Mouse (Mus musculus): ENCODE data around the gene Gm18596. TPM values are rescaled to one million over a fixed set of nuclear protein-coding genes. Genes with fewer than 3 reads are reported as not detected.

Gm18596 gene
- polyA plus RNA-seq (2015; fragmentation: Nextera tagmentation; extraction: Ambion mirVana), result not detected in 2 replicates

GRCm38 (mm10) chr10:77741924-77742688 is at the start of gene Gm18596:
Gm18596 (minus strand) TSS chr10:77742638.

GRCm38 (mm10) chr10:77787876-77788275 is 45.4 kb upstream of the Gm18596 start, which contains the start of gene Gm7137:
Gm7137 (minus strand) TSS chr10:77788200.

GRCm38 (mm10) chr10:77782442-77782841 is 40.0 kb upstream of the Gm18596 start, which contains the start of gene Gm3250:
Gm3250 (minus strand) TSS chr10:77782542.

GRCm38 (mm10) chr10:77776844-77777243 is 34.4 kb upstream of the Gm18596 start, which contains the start of gene Gm7138:
Gm7138 (minus strand) TSS chr10:77776944.

GRCm38 (mm10) chr10:77771225-77771624 is 28.8 kb upstream of the Gm18596 start, which contains the start of gene Gm3238:
Gm3238 (minus strand) TSS chr10:77771325.

GRCm38 (mm10) chr10:77759582-77759981 is 17.1 kb upstream of the Gm18596 start, which contains the start of gene Gm3233:
Gm3233 (minus strand) TSS chr10:77759682.

GRCm38 (mm10) chr10:77751254-77751653 is 8.8 kb upstream of the Gm18596 start, which contains the start of gene Gm9736:
Gm9736 (minus strand) TSS chr10:77751354.

GRCm38 (mm10) chr10:77726186-77726585 is 16.3 kb downstream of the Gm18596 start, which contains the start of gene Gm10100:
Gm10100 (plus strand) TSS chr10:77726486.

GRCm38 (mm10) chr10:77720299-77720698 is 22.1 kb downstream of the Gm18596 start, which contains the start of gene Krtap12-1:
Krtap12-1 (plus strand) TSS chr10:77720599.

GRCm38 (mm10) chr10:77715507-77715906 is 26.9 kb downstream of the Gm18596 start, which contains the start of gene Gm10142:
Gm10142 (plus strand) TSS chr10:77715807.

GRCm38 (mm10) chr10:77711157-77711556 is 31.3 kb downstream of the Gm18596 start, which contains the start of gene Gm10024:
Gm10024 (plus strand) TSS chr10:77711457.

GRCm38 (mm10) chr10:77706326-77706725 is 36.1 kb downstream of the Gm18596 start, which contains the start of gene Gm10272:
Gm10272 (plus strand) TSS chr10:77706626.

GRCm38 (mm10) chr10:77697133-77697532 is 45.3 kb downstream of the Gm18596 start, which contains the start of gene Gm9508:
Gm9508 (minus strand) TSS chr10:77697233.

Other genes with a start within 250 kb of the Gm18596 start
- 34.3 and 38.1 TPM in 2 replicates for gene Fam207a, start 226.9 kb downstream of the Gm18596 start, polyA plus RNA-seq (2015; fragmentation: Nextera tagmentation; extraction: Ambion mirVana)
- gene Itgb2, start 212.4 kb downstream of the Gm18596 start, polyA plus RNA-seq (2015; fragmentation: Nextera tagmentation; extraction: Ambion mirVana), result 1.5 and 1.6 TPM in 2 replicates
- gene Pttg1ip, start 160.9 kb downstream of the Gm18596 start, polyA plus RNA-seq (2015; fragmentation: Nextera tagmentation; extraction: Ambion mirVana), result 87.6 and 92.6 TPM in 2 replicates
- 276 and 292 TPM in 2 replicates for gene Sumo3, start 136.5 kb downstream of the Gm18596 start, polyA plus RNA-seq (2015; fragmentation: Nextera tagmentation; extraction: Ambion mirVana)
- gene Gm49325, start 136.4 kb downstream of the Gm18596 start, polyA plus RNA-seq (2015; fragmentation: Nextera tagmentation; extraction: Ambion mirVana), result 1.7 and 3.1 TPM in 2 replicates
- gene Ube2g2, start 120.4 kb downstream of the Gm18596 start, polyA plus RNA-seq (2015; fragmentation: Nextera tagmentation; extraction: Ambion mirVana), result 53.8 and 60.5 TPM in 2 replicates
- gene Tspear, start 56.1 kb downstream of the Gm18596 start, polyA plus RNA-seq (2015; fragmentation: Nextera tagmentation; extraction: Ambion mirVana), result 2.4 and 2.6 TPM in 2 replicates
- not detected in 2 replicates for gene Gm19402, start 51.9 kb downstream of the Gm18596 start, polyA plus RNA-seq (2015; fragmentation: Nextera tagmentation; extraction: Ambion mirVana)
- not detected in 2 replicates for gene Gm9508, start 45.4 kb downstream of the Gm18596 start, polyA plus RNA-seq (2015; fragmentation: Nextera tagmentation; extraction: Ambion mirVana)
- not detected in 2 replicates for gene Gm10272, start 36.0 kb downstream of the Gm18596 start, polyA plus RNA-seq (2015; fragmentation: Nextera tagmentation; extraction: Ambion mirVana)
- not detected in 2 replicates for gene Gm10024, start 31.2 kb downstream of the Gm18596 start, polyA plus RNA-seq (2015; fragmentation: Nextera tagmentation; extraction: Ambion mirVana)
- gene Gm10142, start 26.8 kb downstream of the Gm18596 start, polyA plus RNA-seq (2015; fragmentation: Nextera tagmentation; extraction: Ambion mirVana), result not detected in 2 replicates
- gene Krtap12-1, start 22.0 kb downstream of the Gm18596 start, polyA plus RNA-seq (2015; fragmentation: Nextera tagmentation; extraction: Ambion mirVana), result not detected in 2 replicates
- gene Gm10100, start 16.2 kb downstream of the Gm18596 start, polyA plus RNA-seq (2015; fragmentation: Nextera tagmentation; extraction: Ambion mirVana), result not detected in 2 replicates
- gene Gm9736, start 8.7 kb upstream of the Gm18596 start, polyA plus RNA-seq (2015; fragmentation: Nextera tagmentation; extraction: Ambion mirVana), result not detected in 2 replicates
- gene Gm3233, start 17.0 kb upstream of the Gm18596 start, polyA plus RNA-seq (2015; fragmentation: Nextera tagmentation; extraction: Ambion mirVana), result not detected in 2 replicates
- gene Gm3238, start 28.7 kb upstream of the Gm18596 start, polyA plus RNA-seq (2015; fragmentation: Nextera tagmentation; extraction: Ambion mirVana), result not detected in 2 replicates
- not detected in 2 replicates for gene Gm7138, start 34.3 kb upstream of the Gm18596 start, polyA plus RNA-seq (2015; fragmentation: Nextera tagmentation; extraction: Ambion mirVana)
- not detected in 2 replicates for gene Gm3250, start 39.9 kb upstream of the Gm18596 start, polyA plus RNA-seq (2015; fragmentation: Nextera tagmentation; extraction: Ambion mirVana)
- gene Gm7137, start 45.6 kb upstream of the Gm18596 start, polyA plus RNA-seq (2015; fragmentation: Nextera tagmentation; extraction: Ambion mirVana), result not detected in 2 replicates
- not detected in 2 replicates for gene Gm9639, start 52.4 kb upstream of the Gm18596 start, polyA plus RNA-seq (2015; fragmentation: Nextera tagmentation; extraction: Ambion mirVana)
- gene Gm19668, start 56.5 kb upstream of the Gm18596 start, polyA plus RNA-seq (2015; fragmentation: Nextera tagmentation; extraction: Ambion mirVana), result not detected in 2 replicates
- gene Gm9507, start 69.2 kb upstream of the Gm18596 start, polyA plus RNA-seq (2015; fragmentation: Nextera tagmentation; extraction: Ambion mirVana), result not detected in 2 replicates
- not detected in 2 replicates for gene Gm2696, start 72.0 kb upstream of the Gm18596 start, polyA plus RNA-seq (2015; fragmentation: Nextera tagmentation; extraction: Ambion mirVana)
- not detected in 2 replicates for gene Krtap10-4, start 84.5 kb upstream of the Gm18596 start, polyA plus RNA-seq (2015; fragmentation: Nextera tagmentation; extraction: Ambion mirVana)
- gene Krtap10-10, start 93.3 kb upstream of the Gm18596 start, polyA plus RNA-seq (2015; fragmentation: Nextera tagmentation; extraction: Ambion mirVana), result not detected in 2 replicates
- gene Gm36176, start 104.2 kb upstream of the Gm18596 start, polyA plus RNA-seq (2015; fragmentation: Nextera tagmentation; extraction: Ambion mirVana), result not detected in 2 replicates
- gene Gm10318, start 110.2 kb upstream of the Gm18596 start, polyA plus RNA-seq (2015; fragmentation: Nextera tagmentation; extraction: Ambion mirVana), result not detected in 2 replicates
- gene Gm3285, start 119.3 kb upstream of the Gm18596 start, polyA plus RNA-seq (2015; fragmentation: Nextera tagmentation; extraction: Ambion mirVana), result not detected in 2 replicates
- 22.2 and 26.6 TPM in 2 replicates for gene Lrrc3, start 159.9 kb upstream of the Gm18596 start, polyA plus RNA-seq (2015; fragmentation: Nextera tagmentation; extraction: Ambion mirVana)
- 8.9 and 10.4 TPM in 2 replicates for gene Trpm2, start 227.9 kb upstream of the Gm18596 start, polyA plus RNA-seq (2015; fragmentation: Nextera tagmentation; extraction: Ambion mirVana)
- 65.9 and 70.1 TPM in 2 replicates for gene 1810043G02Rik, start 235.9 kb upstream of the Gm18596 start, polyA plus RNA-seq (2015; fragmentation: Nextera tagmentation; extraction: Ambion mirVana)